Mouse (Mus musculus) heart, adult 8-10 months (tissue): ENCODE measurements around the gene Ank2. TPM values are rescaled to one million over a fixed set of nuclear protein-coding genes. Genes with fewer than 3 reads are reported as not detected.

Source experiments
- DNase-seq: peaks from one replicate; pipeline ENCODE4 v3.0.0; 2022; ENCODE audit warnings: low spot score
- total RNA-seq, 4 experiments: library from RNA; stranded (reverse); gene quantifications; 2 replicates each; pipeline ENCODE4 v1.2.4; 2022

Ank2 gene
- total RNA-seq, 4 experiments from 2014 or later, result 297 to 377 (median 334) TPM

DNA sequence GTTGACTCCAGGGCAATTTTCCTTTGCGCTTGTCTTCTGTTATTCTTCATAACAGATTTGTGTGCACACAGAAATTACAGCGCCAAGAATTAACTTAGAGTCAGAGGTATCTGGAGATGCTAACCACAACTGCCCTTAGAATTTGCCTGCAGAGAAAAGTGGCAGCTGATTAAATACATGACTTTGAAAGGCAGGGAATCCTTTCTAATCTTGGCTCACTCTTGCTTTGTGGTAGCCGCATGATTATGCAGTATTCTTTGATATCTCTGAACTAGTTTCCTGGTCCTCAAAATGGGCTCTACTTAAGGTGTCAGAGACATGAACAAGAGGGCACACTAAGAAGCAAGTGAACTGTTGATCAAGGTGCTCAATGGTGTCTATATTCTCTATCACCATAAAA is 518.0 kb downstream of the Ank2 start:
- no peak for DNase-seq

DNA sequence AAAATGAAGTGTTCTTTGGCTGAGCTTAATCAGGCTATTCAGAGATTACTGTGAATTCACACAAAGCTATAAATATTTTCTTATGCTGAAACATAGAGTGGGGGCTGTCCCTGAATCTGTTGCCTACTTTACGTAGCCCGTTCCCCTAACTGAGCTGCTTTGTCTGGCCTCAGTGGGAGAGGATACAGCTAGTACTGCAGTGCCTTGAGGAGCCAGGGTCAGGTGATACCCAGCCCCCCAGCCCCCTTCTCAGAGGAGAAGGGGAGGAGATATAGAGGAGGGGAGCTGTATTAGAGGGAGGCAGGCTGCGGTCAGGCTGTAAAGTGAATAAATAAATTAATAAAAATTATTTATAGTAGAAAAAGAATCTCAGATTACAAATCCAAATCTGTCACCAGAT is 519.5 kb downstream of the Ank2 start:
- DNase-seq, result no peak

DNA sequence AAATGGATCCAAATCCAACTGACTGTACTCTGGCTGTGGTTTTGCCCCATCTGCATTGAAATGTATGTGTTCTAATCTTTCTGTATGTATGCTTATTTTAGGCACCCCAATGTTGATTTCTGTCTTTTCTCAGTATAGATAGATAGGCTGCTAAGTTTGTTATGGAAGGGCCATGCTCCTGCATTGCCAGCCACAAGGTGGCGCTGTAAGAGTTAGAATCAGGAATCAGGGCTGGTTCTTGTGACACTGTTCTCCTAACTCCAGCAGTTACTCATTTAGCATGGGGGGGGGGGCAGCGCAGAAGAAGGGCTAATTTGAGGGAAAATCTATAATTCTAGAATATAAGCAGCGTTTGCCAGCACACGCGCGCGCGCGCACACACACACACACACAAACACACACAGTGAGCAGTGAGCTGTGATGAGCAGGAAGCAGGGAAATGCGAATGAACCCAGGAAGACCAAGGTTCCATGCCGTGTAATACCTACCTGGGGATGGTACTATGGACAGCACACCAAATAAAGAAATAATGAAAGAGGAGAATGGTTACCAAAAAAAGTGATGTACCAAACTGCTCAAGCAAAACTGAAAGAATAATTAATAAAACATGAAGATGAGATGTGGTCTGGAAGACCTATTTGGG is 520.3 kb downstream of the Ank2 start:
- DNase-seq, result peak; percentile 49

DNA sequence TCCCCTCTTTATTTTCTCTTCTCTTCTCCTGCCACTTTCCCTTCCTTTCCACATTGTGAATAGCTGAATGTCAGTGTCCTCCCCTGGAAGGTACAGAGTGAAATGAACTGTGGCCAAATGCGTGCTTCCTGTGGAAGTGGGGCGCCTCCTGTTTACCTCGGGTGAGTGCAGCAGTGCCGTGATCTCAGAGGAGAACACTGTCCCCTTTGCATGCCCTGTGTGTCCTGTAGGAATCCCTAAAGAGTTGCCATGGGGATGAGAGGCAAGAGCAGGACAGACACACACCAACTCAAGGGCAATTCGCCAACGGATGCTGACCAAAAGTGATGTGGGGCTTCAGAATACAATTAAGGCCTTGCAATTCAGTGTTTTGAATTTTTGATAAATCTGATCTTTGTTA is 521.8 kb downstream of the Ank2 start:
- no peak for DNase-seq

DNA sequence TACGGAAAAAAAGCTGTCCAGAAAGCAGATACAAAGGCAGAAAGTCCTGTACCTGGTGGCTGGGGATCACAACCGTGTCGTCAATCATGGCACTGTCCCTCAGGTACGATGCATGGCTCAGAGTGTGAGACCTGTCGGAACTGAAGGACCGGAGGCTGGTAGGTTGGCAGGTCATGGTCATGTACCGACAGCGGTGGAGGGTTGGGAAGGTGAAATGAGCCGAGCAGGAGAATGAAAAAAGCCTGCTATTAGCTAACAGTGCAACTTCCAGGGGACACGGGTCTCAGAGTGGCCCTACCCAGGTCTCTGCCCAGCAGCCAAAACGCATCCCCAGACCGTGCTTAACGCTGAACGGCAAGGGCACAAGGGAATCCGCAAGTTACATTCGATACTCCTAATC is 522.4 kb downstream of the Ank2 start:
- DNase-seq, result no peak

DNA sequence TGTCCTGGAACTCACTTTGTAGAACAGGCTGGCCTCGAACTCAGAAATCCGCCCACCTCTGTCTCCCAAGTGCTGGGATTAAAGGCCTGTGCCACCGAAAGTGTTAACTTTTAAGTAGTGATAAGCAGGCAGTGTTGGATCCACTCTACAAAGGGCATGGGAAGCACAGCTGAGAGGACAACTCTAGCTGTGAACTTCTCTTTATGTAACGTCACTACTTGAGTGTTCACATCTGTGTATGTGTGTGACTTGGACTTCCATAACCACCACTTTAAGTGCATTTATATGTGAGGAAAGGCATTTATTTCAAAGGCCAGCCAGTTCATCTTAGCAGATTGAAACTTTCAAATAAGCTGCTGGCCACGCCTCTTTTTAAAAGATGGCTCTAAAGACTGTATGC is 523.7 kb downstream of the Ank2 start:
- DNase-seq, result no peak

DNA sequence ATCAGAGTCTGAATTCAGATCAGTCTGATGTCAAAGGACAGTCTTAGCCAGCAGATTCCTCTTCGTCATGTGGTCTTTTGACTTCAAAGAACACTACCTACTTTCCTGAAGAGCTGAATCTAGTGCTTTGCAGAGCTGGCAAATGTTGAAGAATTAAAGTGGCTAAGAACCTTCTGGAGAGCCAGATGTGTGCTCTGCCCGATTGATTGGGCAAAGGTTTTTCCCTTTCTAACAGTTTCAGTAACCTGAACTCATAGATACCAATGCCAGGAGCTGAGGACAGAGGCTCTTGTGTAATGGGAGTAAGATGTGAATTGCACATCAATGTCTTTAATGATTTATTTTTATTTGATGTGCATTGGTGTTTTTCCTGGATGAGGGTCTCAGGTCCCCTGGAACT is 525.6 kb downstream of the Ank2 start:
- no peak for DNase-seq

DNA sequence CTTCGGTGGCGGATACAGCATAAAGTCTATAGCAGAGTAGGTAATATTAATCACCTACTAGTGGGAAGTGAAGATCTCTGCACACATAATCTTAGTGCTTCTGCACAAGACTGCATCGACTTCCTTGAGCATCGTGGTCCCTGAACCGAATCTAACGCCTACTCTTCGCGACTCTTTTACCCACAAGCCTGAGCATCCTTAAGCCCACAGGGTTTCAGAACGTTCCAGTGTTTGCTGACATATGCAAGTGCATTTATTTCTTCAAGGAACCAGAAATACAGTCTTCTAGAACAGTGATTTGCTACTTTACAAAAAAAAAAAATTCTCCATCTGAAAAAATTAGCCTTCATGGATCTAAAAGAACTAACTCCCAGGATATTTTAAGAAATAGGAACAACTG is 527.6 kb downstream of the Ank2 start:
- no peak for DNase-seq

DNA sequence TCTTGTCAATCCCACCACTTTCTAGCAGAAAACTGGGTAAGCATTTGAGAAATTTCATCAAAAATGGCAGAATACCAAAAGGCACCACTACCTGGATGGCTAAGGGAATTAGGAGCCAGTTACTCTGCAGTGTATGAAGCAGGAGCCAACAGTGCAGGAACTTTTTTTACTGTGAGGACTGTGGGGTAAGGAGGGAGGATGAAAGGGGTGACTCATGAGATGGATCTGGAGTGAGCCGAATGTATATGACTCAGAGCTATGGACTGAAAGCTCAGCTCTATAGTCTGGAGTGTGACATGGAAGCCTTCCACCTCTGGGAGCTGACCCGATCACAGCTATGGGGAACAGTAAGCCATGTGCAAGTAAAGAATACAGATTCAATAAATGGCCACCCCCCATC is 530.4 kb downstream of the Ank2 start:
- DNase-seq, result no peak

DNA sequence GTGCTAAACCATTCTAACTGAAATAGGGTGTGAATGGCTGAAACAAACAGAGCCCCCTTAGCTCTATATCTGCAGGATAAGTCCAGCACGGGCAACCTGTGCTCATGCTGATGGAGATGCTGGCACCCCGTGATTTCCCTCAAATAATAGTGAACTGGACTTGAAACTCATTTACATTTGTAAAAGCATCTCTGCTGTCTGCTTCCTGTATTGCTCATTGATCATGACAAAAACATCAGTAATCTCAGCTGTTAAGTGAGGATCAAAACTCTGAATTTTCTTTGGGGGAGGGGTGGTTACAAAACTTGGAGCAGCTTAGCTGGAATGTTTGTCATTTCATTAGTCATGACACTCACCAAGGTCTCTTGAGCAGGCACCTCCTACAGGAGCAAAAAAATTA is 533.4 kb downstream of the Ank2 start:
- DNase-seq, result no peak

DNA sequence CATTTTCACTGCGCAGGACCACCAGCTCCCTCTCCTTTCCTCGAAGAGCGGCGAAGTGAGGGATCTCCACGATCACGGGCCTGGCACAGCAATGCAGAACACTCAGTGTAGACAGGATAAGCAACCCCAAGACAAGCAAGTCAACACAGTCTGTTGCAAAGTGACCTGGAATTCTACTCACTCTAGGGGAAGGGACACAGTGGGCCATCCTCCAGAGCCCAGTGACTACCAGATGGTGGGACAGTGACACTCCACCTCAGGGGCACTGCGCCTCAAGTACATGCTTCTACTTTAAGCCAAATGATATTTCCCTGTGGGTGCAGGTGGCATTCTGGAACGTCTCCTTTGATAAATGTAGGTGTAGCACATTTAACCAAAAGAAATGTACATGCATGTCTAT is 536.8 kb downstream of the Ank2 start:
- no peak for DNase-seq

DNA sequence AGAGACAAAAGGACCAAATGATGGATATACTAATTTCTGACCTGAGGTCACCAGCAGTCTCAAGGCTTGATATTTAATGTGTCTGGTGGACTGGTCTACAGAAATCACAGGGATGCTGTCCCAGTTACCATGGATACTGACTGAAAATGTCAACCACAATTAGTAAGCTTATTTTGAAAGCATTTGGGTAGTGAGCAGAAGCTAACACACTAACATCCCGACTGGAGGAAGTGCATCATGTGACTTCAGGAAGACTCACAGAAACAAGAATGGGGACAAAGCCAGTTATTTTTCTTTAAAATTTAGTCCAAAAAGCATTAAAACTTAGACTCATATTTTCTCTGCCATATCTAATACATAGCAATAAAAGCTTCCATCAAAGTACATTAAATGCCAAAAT is 546.5 kb downstream of the Ank2 start:
- no peak for DNase-seq

DNA sequence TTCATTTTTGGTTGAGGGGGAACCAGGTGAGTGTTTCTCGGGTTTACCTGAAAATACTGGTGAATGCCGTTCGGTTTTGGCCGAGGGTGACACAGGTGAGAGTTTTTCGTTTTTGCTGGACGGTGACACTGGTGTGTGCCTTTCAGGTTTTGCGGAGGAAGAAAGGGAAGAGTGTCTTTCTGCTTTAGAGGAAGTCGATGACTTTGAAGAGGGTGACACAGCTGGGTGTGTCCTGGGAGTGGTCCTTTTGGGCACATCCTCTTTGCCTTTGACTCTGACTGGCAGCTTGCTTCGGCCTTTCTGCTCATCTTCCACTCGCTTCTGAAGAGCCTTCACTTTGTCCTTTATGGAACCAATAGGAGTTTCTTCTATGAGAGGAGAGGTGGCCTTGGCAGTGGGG is 552.6 kb downstream of the Ank2 start:
- no peak for DNase-seq

DNA sequence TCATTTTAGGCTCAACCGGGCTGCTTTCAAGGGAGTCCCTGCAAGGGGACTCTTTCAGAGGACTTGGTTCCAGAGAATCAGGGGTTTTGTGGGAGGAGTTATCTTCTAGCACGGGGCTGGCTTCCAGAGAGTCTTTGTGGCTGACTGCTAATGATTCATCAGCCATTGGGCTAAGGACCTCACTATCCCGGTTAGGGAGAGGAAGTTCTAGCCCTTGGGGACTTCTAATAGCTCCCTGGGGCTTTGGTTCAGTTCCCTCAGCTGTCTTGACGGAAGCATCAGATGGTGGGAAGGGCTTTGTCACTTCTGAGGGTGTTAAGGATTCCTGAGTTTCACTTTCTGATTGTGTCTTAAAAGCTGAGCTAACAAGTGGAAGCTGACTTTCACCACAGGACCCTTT is 554.3 kb downstream of the Ank2 start:
- DNase-seq, result peak; percentile 38

DNA sequence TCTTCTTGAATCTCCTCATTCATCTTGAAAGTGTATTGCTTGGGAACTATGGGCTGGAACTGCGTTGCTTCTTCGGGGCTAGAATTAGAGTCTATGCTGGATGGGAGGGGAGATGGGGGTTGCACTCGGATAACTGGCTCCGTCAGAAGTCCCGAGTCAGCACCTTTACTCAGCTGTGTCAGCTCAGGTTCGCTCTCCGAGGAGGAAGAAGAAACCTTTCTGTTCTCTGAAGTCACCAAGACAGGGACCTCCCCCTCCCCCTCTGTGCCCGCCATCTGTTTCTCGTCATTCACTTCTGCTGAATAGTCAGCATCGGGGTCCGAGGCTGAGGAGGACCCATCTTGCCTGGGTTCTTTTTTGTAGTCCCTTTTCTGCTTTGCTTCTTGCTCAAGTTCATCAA is 555.1 kb downstream of the Ank2 start:
- DNase-seq, result no peak

DNA sequence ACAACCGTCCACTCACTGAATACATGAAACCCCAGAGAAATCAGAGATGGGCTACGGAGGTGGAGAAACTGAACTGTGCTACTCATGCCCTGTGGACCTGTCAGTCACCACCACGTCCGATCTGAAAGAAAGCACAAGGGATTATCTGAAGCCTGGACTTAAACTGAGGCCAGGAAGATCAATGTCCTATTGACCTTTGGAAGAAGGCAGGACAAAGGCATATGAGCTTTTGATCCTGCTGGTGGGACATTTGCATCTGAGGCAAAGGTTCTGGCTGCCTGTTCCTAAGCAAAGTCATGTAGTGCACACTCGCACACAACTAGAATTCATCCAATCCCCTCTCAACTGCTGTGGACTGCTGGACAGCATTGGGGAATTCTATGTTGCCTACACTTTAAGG is 558.7 kb downstream of the Ank2 start:
- DNase-seq, result no peak

DNA sequence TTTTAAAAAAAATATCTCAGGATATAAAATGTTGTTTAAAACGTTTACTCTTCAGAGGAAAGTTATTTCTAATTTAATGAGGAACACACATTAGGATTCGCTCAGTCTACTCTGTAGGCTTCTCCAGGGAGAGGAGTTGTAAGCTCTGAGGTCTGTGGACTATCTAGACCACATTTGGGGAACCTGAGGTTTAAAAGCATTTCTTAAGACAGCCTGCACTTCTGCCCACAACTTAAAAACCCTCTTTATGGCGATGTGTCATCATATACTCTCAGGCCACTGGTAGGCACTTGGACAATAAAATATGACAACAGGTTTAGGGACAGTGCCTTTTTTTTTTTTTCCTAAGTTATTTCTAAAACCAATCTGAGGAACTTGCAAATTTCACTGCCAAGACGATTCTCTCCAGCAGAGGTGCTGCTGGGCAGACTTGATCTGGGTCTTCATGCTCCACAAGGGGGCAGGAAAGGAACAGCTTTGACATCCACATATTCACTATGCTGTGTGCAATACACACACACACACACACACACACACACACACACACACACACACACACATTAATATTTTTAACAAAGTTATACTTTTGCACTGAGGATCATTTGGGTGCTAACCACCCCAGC is 567.2 kb downstream of the Ank2 start:
- DNase-seq, result no peak

DNA sequence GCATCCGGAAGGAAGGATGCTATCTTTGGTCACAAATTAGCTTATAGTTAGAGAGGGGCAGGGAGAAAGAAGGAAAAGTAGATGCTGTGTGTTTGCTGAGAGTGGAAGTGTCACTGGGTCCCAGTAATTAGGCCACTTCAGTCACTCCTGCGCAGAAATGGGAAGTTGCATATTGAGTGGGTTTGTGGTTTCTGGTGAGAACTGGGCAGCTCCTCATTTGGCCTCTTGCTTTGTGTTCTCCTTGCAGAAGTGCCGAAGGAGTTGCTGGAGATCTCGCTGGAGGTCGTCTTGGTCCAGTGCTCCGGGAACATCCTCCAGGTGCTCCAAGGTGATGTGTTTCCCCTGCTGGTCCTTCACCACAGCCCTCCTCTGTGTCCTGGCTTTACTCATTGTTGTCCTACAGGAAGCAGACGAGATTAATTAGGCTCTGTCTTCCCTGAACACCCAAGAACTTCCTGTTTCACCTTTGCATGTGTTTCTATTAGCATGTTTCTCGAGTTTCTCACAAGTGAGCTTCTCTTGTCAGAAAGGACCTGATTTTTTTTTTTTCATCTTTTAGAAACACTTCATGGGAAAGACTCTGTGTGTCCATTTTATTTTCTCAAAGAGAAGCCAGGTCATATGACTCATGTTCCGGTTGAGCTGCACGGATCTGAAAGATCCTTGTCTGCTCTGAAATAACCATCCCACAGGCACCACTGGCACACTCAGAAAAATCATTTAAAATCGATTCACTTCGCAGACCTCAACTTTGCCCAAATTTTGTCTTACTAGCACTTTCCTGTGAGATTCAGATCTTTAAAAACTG is 575.4 kb downstream of the Ank2 start:
- DNase-seq, result no peak

DNA sequence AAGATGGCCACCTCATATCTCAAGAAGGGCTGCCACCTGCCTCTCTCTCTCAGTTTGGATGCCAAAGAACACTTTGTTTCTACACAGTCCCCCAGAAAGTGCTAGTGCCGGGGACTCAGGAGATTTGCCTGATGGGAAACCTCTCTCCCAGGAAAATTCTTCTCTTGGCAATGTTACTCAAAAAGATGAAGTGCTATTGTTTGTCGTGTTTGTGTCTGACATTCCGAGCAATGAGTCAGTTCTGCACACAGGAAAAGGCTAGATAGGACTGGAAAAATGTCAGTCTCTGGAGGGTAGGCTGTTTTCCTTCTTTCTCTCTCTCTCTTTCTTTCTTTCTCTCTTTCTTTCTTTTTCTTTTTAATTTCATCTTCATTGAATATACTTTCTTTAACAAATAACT is 577.2 kb downstream of the Ank2 start:
- no peak for DNase-seq

DNA sequence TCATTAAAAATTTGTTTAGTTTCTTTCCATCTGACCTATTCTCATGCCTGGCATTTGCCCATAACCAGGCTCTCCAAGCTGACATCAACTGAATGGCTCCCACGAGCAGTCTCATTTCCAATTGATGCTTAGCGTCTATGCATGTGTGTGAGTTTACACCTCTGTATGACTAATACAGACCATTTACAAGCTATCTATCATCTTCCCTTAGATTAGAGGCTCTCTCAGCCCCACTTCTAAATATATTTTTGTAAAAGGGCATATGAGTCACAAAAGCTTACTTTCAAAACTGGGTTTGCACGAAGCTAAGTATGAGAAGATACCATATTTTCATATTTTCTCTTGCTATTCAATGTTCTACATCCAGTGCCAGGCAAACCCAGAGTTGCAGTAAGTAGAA is 578.9 kb downstream of the Ank2 start:
- DNase-seq, result no peak

DNA sequence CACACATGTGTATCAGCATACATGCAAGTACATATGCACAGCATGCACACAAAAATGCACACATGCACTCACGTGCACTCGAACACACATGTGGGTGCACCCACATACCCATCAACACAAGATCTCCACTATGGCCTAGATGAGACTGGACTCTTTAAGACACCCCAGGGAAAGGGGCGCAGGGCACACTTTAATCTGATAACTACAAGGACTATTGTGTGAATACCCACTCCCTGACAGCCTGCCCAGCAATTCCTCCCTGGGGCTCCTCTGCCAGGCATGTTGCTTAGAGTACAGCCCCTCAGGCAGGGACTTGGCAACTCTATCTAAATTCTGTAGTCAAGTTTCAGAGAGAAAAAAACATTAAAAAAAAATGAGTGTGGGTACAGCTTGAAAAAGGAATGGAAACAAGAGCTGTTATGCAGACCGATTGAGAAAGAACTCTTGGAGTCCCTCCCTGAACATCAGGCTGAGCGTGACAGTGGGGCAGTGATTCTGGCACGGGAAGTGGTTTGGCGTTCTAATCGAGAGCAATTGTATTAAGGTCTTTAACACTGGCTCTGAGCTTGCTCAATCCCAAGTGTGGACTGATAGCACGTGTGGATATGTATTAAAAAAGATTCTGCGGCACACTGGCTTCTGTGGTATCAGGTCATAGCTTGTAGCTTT is 580.2 kb downstream of the Ank2 start:
- peak; percentile 9 for DNase-seq

DNA sequence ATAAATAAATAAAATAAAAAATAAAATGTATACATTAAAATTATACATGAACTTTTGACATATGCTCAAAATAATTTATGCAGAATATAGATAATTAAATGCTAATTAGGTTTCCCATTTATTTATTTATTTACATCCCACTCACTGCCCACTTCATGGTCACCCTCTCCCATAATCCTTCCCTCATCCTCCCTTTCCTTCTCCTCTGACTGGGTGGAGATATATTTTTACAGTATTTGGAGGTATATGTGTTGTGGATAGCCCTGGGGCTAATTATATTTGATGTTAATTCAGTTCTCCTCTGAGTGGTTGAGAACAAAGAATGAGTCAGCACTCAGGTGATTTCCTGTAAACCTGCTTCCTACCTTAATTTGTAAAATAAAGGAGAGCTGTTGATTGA is 582.8 kb downstream of the Ank2 start:
- no peak for DNase-seq

DNA sequence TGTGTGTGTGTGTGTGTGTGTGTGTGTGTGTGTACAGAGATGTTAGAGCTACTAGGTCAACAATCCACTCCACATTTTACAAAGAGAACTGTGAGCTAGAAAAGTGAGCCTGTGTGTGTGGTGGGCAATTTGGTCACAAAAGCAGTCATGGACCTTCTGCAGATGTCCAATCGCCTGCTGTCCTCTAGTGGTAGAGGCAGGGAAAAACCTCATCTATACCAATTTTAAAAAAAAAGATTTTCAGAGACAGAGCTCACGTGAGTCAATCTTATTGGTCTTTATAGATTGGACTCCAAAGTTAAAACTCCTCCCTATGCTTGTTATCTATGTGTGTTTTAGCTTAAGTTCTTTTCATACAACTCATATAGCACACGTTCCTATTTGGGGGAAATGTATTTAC is 595.6 kb downstream of the Ank2 start:
- peak; percentile 24 for DNase-seq
